Mouse (Mus musculus): ENCODE measurements around the gene Nkd1.

The Nkd1 gene

GRCm38 (mm10) chr8:88610271-88610670 lies 89.1 kb downstream of the Nkd1 start:
- DNase-seq (ENCODE audit: low read depth, low spot score) = no peak

- DNase-seq (ENCODE audit: low read depth, low spot score) = no peak
Observed at GRCm38 (mm10) chr8:88614981-88615380, 93.8 kb downstream of the Nkd1 start.

GRCm38 (mm10) chr8:88618612-88619011 lies 97.5 kb downstream of the Nkd1 start:
- no peak for DNase-seq (ENCODE audit: low read depth, low spot score)

GRCm38 (mm10) chr8:88619513-88619912 lies 98.4 kb downstream of the Nkd1 start:
- DNase-seq (ENCODE audit: low read depth, low spot score) = no peak

GRCm38 (mm10) chr8:88620931-88621330 lies 99.8 kb downstream of the Nkd1 start:
- DNase-seq (ENCODE audit: low read depth, low spot score) = no peak

GRCm38 (mm10) chr8:88621408-88621807 lies 100.3 kb downstream of the Nkd1 start:
- DNase-seq (ENCODE audit: low read depth, low spot score) = peak; percentile 48

GRCm38 (mm10) chr8:88623351-88623750 lies 102.2 kb downstream of the Nkd1 start:
- no peak for DNase-seq (ENCODE audit: low read depth, low spot score)

- no peak for DNase-seq (ENCODE audit: low read depth, low spot score)
Observed at GRCm38 (mm10) chr8:88624276-88624675, 103.1 kb downstream of the Nkd1 start.

- DNase-seq (ENCODE audit: low read depth, low spot score) = no peak
Observed at GRCm38 (mm10) chr8:88626433-88626832, 105.3 kb downstream of the Nkd1 start.

GRCm38 (mm10) chr8:88626940-88627264 lies 105.7 kb downstream of the Nkd1 start:
- DNase-seq (ENCODE audit: low read depth, low spot score) = no peak

GRCm38 (mm10) chr8:88627265-88627991 lies 106.3 kb downstream of the Nkd1 start:
- DNase-seq (ENCODE audit: low read depth, low spot score) = peak; percentile 40

GRCm38 (mm10) chr8:88628001-88628774 lies 107.0 kb downstream of the Nkd1 start:
- no peak for DNase-seq (ENCODE audit: low read depth, low spot score)

- DNase-seq (ENCODE audit: low read depth, low spot score) = no peak
Observed at GRCm38 (mm10) chr8:88630225-88630624, 109.1 kb downstream of the Nkd1 start.

- no peak for DNase-seq (ENCODE audit: low read depth, low spot score)
Observed at GRCm38 (mm10) chr8:88631081-88631480, 109.9 kb downstream of the Nkd1 start.

GRCm38 (mm10) chr8:88633343-88633765 lies 112.2 kb downstream of the Nkd1 start:
- no peak for DNase-seq (ENCODE audit: low read depth, low spot score)

- no peak for DNase-seq (ENCODE audit: low read depth, low spot score)
Observed at GRCm38 (mm10) chr8:88635474-88636397, 114.6 kb downstream of the Nkd1 start, which contains the start of gene Snx20. Snx20 (minus strand) TSS chr8:88636128.

- no peak for DNase-seq (ENCODE audit: low read depth, low spot score)
Observed at GRCm38 (mm10) chr8:88637092-88638000, 116.2 kb downstream of the Nkd1 start.

GRCm38 (mm10) chr8:88638908-88639307 lies 117.8 kb downstream of the Nkd1 start:
- no peak for DNase-seq (ENCODE audit: low read depth, low spot score)

GRCm38 (mm10) chr8:88642734-88643564 lies 121.8 kb downstream of the Nkd1 start:
- DNase-seq (ENCODE audit: low read depth, low spot score) = no peak
